Mouse (Mus musculus) erythroblast, embryonic 14.5 days (primary cell): ENCODE data around the gene Crk.

Experiments used
- GATA1 ChIP-seq: IDR thresholded peaks from 2 replicates; pipeline ENCODE4 v1.6.1; 2012; ENCODE audit warnings: low read length, inconsistent platforms, mixed read lengths
- TAL1 ChIP-seq: IDR thresholded peaks from 3 replicates; pipeline ENCODE4 v1.6.1; 2012; ENCODE audit warnings: low read length, inconsistent platforms, mixed read lengths

GRCm38 (mm10) chr11:75652222-75652941, 26.7 kb upstream of the Crk start:
- TF ChIP-seq GATA1, result no peak
- no peak for TF ChIP-seq TAL1
